Mouse (Mus musculus): ENCODE measurements around the gene Prss41.

- TF ChIP-seq EP300 (IDR thresholded peaks at IDR 0.05; ENCODE audit: low read depth) (no peak), CTCF (IDR thresholded peaks at IDR 0.05; ENCODE audit: low read depth) (no peak)
These were observed 13.2 kb upstream of the Prss41 start for GRCm38 (mm10) chr17:23857193-23857592.
